Mouse (Mus musculus) granulocyte monocyte progenitor cell, adult 5-6 weeks (primary cell): ENCODE measurements around the gene Grhl3. TPM values are rescaled to one million over a fixed set of nuclear protein-coding genes. Genes with fewer than 3 reads are reported as not detected.
"Not testable (repeated sequence)": the region's sequence is repeated elsewhere in the genome, so short reads cannot be mapped to it uniquely, and the experiment has no call there.

Source experiments
- ATAC-seq: replicated peaks from 2 replicates; pipeline ENCODE4 v1.8.0; 2016; ENCODE audit warnings: mild to moderate bottlenecking, moderate TSS enrichment, inconsistent platforms; ENCODE audit not compliant: poor library complexity, severe bottlenecking
- total RNA-seq, 2 experiments: library from RNA; stranded (forward) in 1 of 2; stranded (reverse) in 1 of 2; fragments of 200-712, 200-1000 nt in 1 of 2; fragments of >200 nt in 1 of 2; fragmentation: Nextera tagmentation in 1 of 2; gene quantifications; 2 replicates each; pipeline ENCODE4 v1.2.3; 2014 to 2017

Gene Grhl3
- total RNA-seq (2014; fragmentation: Nextera tagmentation) = not detected in 2 replicates
- total RNA-seq (2017) = not detected in 2 replicates

DNA sequence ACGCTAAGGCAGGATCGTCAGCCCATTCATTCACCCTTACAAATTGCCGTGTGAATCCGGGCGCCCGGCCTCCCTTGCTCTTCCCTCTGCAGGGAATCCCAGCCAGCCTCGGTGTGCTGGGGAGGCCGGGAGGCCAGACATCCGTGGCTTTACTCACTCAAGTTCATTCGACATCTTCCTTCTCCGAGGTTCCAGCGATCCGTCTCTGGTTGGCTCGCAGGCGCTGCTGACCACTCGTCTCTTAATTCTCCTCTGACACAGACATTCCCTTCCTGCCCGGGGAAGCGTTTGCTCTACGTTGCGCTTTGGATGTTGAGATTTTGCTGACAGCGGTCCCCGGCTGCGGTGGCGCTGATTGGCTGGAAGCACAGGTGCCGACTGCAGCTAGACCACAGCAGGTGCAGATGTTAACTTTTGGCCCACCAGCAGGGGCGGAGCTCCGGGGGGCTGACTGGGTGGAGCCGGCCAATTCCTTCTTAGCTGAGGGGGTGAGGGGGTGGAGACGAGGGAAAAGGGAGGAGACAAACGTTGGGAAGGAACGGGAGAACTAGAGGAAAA lies at the start of gene Grhl3:
Gene Grhl3 (minus strand): TSS at position 380 of the 558 bp plus-strand sequence.
- no peak for ATAC-seq

DNA sequence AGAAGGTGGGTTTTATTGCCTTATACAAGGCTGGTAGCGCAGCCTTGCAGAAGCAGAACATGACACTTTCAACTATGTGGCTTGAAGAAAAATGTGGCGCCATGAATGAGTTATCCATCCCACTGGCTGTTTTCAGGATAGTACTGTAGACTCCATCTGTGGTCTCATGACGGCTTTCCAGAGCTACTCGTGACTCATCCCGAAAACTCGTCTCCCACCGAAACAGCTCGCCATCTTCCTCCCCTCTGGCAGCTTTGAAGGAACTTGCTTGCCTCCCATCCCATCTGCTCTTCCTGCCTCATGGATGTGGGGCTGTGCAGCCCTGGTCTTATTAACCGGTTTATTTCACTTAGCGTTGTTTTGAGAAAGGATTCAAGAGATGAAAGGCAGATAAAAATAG lies 48.9 kb upstream of the Grhl3 start:
- ATAC-seq = no peak

DNA sequence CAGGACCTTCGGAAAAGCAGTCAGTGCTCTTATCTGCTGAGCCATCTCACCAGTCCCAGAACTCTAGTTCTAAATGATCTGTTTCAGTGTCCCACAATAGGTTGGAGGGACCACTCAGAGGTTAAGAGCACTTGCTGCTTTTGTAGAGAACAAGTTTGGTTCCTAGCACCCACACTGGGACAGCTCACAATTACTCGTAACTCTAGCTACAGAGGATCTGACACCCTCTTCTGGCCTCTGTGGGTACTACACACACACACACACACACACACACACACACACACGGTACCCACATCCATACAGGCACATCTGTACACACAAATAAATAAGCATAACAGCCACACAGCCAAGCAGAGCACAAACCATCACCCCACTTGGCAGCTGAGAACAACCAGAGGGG lies 47.0 kb upstream of the Grhl3 start:
- ATAC-seq = no peak

DNA sequence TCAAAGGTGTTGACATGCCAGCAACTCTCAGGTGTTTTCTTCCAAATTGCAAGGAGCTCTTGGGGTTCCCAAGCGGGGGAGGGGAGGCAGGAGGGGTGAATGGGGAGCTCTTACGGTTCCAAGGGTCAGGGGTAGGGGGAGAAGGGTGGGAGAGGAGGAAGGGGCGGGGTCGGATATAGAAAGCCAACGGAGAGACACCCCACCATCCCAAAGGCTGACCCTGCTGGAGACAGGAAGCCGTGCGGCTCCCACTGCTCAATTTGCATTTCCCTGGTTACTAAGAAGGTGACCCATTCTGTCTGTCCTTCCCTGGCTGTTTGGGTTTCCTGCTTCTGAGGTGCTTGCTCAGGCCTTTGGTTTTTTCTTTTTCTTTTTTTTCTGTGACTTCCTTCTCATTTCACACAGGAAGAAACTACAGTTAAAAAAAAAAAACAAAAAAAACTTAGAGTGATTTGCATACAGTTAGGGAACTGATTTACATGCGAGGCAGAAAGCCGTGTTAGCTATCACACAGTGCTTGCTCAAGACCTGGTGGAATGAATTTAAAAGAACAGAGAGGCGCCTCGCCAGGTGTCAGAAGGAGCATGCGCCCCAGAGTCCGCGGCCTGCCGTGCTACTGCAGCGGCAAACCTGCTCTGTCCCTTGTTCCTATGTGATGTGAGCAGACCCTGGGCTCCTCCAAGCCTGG lies 44.5 kb upstream of the Grhl3 start:
- peak; percentile 82 for ATAC-seq

DNA sequence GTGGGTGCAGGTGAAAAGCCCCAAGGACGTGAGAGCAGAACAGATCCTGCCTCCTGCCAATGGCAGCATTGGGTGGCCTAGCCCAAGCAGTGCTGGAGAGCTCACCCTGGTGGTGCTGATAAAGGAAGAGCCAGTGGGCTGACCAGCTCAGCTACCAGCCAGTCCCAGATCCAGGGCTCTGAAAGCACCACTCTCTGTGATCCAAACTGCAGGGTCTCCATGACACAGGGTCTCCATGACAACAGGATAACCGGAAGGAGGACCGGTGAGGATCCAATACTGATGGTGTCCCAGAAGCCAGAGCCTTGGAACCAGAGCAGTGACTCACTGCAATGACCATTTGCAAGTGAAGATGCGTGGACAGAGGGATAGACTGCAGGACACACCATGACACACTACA lies 43.6 kb upstream of the Grhl3 start:
- ATAC-seq = no peak

DNA sequence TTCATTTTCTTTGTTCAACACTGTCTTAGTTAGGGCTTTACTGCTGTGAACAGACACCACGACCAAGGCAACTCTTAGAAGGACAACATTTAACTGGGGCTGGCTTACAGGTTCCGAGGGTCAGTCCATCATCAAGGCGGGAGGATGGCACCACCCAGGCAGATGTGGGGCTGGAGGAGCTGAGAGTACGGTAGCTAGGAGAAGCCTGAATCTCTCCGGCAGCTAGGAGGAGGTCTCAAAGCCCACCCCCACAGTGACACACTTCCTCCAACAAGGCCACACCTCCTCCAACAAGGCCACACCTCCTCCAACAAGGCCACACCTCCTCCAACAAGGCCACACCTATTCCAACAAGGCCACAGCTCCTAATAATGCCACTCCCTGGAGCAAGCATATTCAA lies 41.9 kb upstream of the Grhl3 start:
- ATAC-seq = not testable (repeated sequence)

DNA sequence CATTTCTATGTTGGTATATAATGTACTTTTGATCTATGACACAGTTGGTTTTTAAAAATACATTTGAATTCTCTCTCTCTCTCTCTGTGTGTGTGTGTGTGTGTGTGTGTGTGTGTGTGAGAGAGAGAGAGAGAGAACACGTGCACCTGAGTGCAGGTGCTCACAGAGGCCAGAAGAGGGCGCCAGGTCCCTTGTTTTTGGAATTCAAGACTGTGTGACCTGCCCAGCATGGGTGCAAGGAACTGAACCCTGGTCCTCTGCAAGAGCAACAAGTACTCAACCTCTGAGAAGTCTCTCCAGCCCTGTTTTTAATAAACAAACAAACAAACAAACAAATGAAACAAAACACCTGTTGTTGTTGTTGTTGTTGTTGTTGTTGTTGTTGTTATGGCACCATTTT lies 36.6 kb upstream of the Grhl3 start:
- ATAC-seq = no peak

DNA sequence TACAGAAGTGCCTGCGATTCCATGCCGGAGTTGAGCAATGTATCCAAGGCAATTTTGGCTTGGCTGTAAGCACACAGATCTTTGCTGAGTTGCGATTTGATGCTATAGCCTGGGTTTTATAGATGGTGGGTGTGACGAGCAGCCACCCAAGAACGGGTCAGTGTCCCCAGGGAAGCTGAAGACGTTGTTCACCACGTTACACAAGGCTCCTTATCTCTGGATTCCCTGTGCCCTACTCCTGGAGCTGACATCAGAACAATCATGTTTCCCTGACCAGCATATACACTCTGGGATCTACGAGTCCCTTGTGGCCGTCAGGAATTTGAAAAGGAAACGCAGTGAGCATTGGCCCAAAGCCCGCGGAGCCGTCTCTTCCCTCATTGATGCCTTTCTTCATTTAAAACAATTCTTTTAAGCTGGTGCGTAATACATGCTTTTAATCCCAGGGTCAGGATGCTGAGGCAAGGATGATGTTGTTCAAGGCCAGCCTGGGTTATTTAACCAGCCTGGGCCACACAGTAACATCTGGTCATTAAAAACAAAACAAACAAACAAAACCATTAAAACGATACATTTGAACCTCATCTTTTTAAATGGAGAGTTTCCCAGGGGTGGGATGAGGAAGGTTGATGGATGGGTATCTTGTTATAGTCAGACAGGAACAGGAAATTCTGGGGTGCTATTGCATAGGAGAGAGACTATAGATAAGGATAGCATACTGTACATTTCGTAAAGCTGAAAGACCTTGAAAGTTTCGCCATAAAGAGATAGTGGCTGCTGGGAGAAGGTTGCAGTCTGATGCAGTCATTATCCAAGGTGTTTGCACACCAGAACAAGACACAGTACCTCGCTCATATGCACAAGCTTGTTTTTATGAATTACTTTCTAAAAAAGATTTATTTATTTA lies 34.8 kb upstream of the Grhl3 start:
- ATAC-seq = no peak

DNA sequence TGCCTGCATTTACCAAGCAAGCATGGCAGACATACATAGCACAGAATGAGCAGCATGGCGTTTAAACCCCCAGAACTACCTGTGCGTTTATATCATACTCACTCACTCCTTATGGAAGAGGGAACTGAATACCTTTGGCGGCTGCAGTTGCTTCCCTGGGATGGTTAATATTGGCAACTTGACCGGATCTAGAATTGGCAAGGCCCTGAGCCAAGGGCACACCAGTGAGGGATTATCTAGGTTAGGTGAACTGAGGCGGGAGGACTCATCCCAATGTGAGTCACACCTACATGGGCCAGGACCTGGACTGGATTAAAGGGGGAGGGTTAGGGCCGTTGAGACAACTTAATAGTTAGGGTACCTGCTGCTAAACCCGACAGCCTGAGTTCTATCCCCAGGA lies 32.8 kb upstream of the Grhl3 start:
- ATAC-seq = no peak

DNA sequence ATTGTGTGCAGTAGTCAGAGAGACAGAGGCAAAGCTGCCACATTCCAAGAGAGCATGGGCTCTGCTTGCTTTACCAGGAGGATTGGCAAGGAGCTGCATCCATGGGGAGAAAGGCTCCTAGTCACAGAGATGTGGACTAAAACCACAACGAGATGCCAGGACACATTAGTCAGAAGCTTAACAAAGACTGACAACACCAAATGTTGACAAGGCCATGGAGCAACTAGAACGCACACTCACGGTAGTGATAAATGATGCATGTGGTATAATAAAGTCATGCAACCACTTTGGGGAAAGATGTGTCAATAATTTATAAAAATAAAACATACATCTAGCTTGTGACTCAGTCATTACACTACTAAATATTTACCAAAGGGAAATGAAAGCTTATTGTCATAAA lies 28.1 kb upstream of the Grhl3 start:
- no peak for ATAC-seq

DNA sequence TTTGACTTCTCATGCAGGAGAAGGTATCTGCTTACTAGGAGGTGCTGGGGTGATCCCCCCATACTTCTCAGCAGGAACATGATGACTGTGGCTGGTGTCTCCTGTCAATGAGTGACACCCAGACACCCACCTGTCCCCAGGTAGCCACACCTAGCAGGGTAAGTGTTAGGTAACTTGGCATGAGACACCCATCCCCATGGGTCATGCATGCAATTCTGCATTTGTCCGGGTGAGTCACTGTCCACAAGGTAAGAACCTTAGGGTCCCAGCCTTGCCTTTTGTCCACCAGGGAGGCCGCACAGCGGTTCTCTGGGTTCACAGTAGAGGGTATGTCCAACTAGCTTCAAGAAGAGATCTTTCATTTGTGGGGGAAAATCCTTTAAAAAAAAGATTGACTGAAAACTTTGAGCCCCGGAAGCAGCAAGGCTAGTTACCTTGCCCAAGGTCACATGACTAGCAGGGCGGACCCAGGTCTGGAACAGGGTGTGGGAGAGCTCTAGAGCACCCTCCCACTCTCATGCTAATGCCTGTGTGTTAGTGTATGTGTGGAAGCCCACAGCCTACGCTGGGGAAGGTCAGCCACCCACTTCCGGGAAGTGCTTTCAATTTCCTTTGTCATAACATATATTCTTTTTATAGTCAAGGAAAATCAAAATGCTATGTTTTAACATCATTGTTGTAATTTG lies 26.2 kb upstream of the Grhl3 start:
- no peak for ATAC-seq

DNA sequence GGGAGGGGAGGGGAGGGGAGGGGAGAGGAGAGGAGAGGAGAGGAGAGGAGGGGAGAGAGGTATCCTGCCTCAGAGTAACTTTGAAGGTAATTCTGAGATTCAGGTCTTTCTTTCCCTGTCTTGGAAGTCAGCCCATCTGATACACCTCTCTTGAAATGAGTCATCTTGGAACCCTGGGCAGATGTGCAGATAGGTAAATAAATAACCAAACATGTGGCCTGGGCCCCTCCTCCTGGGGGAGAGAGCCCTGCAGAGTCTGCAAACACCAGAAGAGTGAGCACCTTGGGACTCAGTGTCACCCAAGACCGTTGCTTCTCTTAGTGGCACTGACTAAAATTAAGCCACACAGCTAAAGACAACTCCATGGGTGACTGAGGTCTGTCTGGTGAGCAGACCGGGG lies 25.6 kb upstream of the Grhl3 start:
- no peak for ATAC-seq

DNA sequence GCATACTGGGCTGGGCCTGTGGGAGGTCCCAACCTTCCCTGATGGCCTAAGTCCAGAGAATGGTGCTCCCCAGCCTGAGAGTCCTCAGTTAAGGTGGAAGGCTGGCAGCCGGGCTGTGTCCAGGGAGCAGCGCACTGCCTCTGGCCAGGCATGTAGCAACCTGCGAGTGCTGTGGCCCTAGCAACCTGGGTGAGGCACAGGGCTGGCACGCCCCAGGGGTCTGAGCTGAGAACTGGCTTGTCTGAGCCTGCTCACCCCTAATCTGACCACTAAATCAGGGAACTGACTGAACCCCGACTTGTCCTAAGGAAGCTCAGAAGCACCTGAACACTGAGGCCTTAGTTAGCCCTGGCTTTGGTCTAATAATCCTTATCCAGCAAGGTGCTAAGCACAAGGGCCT lies 24.1 kb upstream of the Grhl3 start:
- ATAC-seq = no peak

DNA sequence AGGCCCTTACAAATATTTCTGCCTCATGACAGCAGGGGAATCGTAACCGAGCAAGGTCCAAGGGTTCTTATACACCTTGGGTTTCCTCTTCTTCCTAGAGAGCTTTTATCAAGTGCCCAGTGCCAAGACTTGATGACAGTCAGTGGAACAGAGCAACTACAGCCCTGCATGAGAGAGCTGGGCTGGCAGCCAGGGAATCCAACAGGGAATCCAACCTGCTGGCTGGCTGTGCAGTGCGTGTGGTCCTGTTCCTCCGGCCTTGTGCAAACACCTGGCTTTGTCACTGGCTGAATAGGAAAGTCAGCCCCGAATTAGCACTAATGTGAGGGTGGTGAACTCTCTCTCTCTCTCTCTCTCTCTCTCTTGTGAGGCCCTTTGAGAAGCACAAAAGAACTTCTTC lies 22.5 kb upstream of the Grhl3 start:
- ATAC-seq = no peak

DNA sequence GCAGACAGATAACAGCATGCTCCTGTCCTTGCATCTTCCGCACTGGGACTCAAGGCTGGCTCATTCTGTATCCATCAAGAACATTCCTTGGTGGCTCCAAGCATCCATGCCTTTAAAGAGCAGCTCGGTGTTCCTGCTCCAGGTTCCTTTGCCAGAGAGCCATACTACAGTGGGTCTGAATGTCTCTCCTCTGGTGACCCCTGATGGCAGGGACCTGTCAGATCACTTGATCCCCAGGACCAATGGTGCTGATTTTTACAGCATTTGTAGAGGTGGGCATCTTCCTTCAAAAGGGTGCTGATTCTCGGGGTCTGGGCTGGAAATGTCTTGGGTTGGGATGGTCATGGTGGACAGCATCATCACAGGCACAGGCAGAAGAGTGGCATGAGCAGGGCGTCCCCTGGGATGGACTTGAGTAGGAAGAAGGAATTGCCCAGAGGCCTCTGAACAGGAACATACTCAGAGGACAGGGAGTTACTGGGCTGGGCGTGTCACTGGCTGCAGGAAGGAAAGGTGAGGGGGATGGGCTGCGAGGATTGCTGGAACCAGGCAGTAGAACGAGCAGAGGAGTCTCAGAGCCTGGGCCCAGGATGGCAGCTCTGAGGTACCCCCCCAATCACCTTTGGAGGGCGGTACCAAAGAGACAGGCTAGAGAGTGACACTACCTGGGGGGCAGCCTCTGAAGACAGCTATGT lies 18.3 kb upstream of the Grhl3 start:
- no peak for ATAC-seq

DNA sequence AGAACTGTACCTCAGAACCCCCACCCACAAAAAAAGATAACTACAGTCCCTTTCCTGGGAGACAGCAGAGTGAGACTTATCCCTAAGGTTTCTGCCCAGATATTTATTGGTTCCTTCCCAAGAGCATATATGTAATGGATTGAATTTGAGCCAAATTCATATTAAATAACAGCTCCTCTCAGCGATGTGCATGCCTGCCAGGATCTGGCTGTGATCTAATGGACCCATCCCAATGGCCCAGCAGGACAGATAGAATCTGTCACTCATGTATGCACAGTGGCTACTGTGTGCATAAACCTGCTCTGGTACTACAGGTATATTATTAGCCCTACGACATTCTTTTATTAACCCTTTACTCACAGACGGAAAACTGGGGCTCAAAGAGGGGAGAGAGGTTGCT lies 17.7 kb upstream of the Grhl3 start:
- ATAC-seq = no peak

DNA sequence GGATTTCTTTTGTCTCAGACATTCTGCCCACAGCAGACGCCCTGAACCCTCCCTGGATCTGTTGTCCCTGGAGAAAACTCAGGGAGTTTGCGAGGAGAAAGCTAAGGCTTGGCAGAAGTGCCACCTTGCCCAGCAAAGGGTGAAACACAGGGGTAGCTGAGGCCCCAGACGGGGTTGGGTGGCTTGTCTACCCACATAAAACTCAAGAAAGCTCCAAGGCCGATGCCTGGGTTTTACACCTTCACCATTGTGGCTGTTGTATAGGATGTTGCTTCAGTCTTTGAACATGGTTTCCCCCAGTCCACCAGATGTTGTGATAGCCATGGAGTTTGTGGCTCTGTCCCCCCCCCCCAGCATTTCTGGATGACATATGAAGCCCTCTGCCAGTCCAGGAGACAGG lies 11.4 kb upstream of the Grhl3 start:
- ATAC-seq = no peak

DNA sequence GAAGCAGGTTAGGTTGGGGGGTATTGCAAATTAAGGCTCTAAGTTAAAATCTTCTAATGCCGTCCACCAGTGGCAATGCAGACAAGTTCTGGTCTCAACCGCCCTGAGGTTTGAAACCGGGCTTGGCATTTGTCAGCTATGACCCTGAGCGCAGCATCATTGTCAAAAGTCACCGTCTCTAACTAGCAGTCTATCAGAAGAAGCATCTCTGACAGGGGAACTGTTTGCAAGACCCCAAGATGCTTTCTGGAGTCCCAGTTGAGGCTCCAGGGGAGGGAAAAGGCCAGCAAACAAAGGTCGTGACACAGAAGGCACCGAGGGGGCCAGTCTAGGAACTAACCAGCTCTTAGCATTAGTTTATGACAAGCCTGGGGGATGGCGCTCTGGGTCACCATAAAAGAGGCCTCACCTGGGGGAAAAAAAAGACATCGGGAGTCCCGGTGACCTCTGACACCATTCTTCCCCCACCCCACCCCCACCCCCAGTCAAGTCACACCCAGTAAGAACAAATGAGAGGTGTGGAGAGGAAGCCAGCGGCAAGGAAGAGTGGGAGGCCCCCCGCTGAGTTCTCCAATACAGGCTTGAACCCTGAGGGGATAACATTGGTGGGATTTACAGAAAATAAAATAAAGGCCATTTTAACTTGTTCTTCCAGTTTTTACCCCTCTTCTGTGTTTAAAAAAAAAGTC lies 7.9 kb upstream of the Grhl3 start:
- no peak for ATAC-seq

DNA sequence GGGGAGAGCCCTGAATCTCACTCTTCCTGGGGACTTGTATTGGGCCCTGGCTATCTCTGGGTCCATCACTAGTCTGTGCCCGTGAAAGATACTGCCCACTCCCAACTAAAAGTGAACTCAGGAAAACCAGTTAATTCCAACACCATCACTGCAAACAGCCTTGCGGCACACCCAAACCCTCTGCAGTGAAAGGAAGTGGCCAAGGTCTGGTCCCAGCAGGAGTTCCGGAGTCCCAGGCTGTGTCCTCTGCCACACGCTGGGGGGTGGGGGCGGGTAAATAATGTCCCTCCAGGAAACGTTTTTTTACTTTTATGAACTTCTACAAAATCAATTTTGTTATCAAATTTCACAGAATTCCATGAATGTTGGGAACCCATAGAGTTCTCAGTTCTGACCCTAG lies 6.3 kb upstream of the Grhl3 start:
- no peak for ATAC-seq

DNA sequence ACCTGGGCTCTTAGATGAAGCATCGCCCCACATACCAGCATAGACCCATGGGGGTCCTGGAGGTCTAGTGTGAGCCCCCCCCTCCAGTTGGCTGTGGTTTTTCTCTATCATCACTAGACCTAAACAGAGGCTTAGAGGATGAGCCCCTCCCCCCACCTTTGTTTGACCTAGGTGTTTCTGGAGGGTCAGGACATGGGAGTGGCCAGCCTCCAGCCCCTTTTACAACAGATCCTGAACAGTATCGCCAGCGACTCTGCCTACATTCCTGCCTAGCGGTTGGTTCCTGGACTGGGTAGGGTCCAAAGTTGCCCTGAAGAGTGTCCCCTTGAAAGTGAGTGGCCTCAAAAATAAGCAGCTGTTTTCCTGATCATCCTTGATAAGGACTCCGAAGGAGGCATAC lies 5.1 kb upstream of the Grhl3 start:
- ATAC-seq = no peak
